Mouse (Mus musculus) retina, postnatal 1 day (tissue): ENCODE measurements around the gene Atp13a1.

Source experiments
- DNase-seq: peaks from one replicate; pipeline ENCODE4 v3.0.0-alpha.2; 2012

Atp13a1 gene

GRCm38 (mm10) chr8:69850926-69851506 lies 60.1 kb downstream of the Atp13a1 start:
- no peak for DNase-seq

- no peak for DNase-seq
These were observed 62.9 kb downstream of the Atp13a1 start for GRCm38 (mm10) chr8:69853869-69854268.
